Mouse (Mus musculus): ENCODE measurements around the gene D130043K22Rik.

DNA sequence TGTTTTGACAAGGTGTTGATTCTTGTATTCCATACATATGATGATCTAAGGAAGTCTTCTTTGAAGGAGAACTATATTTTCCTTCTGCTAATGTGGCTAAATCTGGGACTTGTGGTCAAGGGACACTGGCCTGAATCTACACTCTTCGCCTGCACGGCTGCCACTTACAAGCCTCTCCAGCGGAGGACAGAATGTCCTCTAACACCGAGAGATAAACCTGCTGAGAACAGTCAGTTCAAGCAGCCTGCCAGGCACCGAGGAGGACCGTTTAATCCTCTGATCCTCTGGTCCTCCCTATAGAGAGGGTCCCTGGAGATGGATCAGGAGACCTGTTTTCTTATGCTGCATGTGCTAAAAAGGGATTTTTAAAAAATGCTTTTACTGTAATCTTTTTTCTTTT is 58.5 kb downstream of the D130043K22Rik start:
- TF ChIP-seq CTCF (IDR thresholded peaks at IDR 0.05; ENCODE audit: extremely low read depth, insufficient read length, insufficient replicate concordance, low read depth, low read length): no peak
- TF ChIP-seq POLR2A (IDR thresholded peaks at IDR 0.05; ENCODE audit: low read depth, low read length): no peak

All from small intestine, adult 2 months (tissue).